Mouse (Mus musculus) MEL-GATA-1-ER (cell line): ENCODE results near the gene Zfp687.

Experiments
- DNase-seq: peaks from one replicate; pipeline ENCODE4 v3.0.0-alpha.2; 2012; ENCODE audit warnings: low read depth; ENCODE audit errors: extremely low read depth

Zfp687 gene

DNA sequence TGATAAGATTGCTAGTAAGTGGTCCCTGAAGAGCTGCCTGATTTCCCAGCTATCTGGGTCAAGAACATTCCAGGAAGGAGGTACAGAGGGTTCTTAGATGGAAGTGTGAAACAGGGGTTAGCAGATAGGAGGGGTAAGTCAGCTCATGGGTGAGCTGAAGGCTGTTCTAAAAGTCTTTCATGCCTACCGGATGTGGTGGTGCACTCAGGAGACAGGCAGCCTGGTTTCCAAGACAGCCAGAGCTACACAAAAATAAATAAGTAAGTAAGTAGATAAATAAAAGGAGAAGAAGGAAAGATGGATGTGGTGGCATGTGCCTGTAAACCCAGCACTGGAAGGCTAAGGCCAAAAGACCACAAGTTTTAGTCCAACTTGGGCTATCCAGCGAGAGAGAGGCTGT lies 3.5 kb upstream of the Zfp687 start:
- no peak for DNase-seq

GRCm38 (mm10) chr3:95016532-95017056 lies 1.3 kb upstream of the Zfp687 start:
- DNase-seq = peak; percentile 58

- DNase-seq = peak; percentile 100
Measured at GRCm38 (mm10) chr3:95015891-95016531, 763 bp upstream of the Zfp687 start.

DNA sequence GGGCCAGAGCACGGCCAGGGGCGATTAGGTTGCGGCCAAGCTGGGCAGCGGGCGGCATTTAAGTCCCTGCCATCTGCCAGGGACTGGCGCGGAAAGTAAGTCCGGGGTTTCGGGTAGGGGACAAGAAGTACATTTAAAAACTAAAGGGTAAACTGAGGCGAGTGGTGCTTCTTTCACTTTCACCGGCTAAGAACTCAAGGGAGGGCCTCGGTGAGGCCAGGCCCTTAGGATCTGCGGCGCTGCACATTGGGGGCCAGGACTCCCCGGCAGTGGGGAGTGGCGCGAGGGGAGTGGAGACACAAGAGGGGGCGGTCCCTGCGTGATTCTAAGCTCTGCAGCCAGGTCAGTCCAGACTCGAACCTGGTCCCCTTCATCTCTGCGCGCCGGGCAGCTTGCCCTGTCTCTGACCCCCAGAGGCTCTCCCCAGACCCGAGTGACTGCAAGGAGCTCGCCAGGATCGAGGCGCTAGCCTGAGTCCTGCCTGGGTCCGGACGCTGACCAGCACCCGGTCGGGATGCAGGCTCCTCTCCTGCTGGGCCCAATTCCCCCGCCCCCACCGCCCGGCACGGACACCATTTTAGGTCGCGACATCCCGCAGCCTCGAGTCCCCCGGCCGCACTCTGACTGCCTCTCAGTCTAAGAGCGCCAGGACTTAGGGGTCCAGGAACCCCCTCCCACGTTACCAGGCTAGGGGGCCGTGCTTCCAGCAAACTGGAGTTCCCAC lies 658 bp downstream of the Zfp687 start:
- peak; percentile 63 for DNase-seq

- DNase-seq = no peak
Measured at GRCm38 (mm10) chr3:95013699-95014427, 1.4 kb downstream of the Zfp687 start.

DNA sequence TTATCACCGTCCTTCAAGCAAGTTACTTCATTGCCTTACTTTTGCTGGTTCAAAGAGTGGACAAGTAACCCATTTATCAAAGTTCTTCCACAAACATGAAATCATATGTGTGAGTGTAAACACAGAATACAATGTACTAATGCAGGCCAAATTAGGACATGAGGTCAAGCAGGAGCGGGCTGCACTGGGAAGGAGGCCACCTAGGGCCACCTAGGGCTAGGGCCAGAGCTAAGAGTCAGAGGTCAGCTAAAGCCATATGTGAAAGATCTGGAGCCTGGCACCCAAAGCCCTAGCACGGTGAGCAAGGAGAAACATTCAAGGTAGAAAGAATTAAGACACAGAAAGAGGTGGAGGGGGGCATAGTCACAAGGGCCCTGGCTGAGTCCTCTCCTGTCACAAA lies 2.3 kb downstream of the Zfp687 start:
- DNase-seq = no peak

- DNase-seq = no peak
Measured at GRCm38 (mm10) chr3:95010396-95010795, 4.9 kb downstream of the Zfp687 start.

- no peak for DNase-seq
Measured at GRCm38 (mm10) chr3:95007706-95008105, 7.5 kb downstream of the Zfp687 start.

- DNase-seq = no peak
Measured at GRCm38 (mm10) chr3:95005651-95006050, 9.6 kb downstream of the Zfp687 start.

- no peak for DNase-seq
Measured at GRCm38 (mm10) chr3:95003273-95003672, 12.0 kb downstream of the Zfp687 start.

DNA sequence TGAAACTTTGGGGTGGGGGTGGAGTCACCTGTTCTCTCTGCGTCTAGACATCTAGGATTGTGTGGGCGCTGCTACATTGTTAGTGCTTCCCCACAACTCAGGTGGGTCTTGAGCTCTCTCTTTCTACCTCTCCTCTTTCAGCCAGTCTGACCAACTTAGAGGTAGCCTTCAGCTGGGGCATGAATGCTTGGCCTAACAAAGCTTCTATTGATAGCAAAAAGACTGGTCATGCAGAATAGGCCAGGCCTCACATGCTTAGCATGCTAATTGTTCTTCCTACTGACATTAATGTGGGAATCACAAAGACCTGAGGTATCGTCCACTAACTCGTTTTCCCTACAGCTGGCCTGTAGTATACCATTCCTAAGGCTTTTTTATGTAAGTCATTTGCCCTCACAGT lies 12.7 kb downstream of the Zfp687 start:
- no peak for DNase-seq

DNA sequence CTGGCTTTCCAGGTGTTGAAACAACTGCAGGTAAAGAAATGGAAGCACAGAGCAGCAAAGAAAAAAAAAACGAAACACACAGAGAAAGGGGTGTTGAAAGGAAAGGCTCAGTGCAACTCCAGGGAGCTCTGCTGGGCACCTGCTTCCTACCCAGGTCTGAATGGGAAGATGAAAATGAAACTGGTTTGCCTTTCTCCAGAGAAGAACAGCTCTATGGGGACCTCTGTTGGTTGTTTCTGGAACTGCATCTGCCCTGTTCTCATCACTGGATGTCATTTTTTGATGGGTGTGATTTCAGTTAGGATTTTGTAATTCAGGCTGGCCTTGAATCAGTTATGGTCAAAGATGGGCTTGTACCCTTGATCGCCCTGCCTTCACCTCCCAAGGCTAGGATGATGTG lies 18.3 kb downstream of the Zfp687 start:
- DNase-seq = peak; percentile 76

GRCm38 (mm10) chr3:94989159-94989761 lies 26.0 kb downstream of the Zfp687 start:
- no peak for DNase-seq

DNA sequence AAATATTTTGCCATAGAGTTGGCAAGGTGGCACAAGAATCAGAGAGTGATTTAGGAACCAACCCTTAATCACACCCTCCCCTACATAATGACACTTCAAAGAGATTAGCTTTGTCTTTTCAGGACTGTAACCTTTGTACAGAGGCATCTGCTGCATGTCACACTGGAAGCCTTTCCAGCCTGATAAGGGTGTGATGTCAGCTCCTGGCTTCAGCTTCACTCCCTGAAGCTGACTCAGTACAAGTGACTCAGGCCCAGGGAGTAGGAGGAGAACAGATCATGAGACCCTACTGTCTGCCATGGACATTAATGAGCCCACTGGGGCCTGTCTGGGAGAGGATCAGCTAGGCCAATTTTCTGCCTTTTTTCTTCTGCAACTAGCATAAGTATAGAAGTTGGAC lies 27.7 kb downstream of the Zfp687 start:
- peak; percentile 81 for DNase-seq

GRCm38 (mm10) chr3:94985513-94985912 lies 29.7 kb downstream of the Zfp687 start:
- no peak for DNase-seq

DNA sequence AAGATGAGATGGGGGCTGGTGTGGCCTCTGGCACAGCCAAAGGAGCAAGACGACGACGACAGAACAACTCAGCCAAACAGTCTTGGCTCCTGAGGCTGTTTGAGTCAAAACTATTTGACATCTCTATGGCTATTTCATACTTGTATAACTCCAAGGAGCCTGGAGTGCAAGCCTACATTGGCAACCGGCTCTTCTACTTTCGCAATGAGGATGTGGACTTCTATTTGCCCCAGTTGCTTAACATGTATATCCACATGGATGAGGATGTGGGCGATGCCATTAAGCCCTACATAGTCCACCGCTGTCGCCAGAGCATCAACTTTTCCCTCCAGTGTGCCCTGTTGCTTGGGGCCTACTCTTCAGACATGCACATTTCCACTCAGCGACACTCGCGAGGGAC lies 30.9 kb downstream of the Zfp687 start:
- DNase-seq = no peak

GRCm38 (mm10) chr3:94974528-94975422 lies 40.5 kb downstream of the Zfp687 start, which contains the start of gene Pi4kb:
Gene Pi4kb (plus strand): TSS chr3:94974731.
- peak; percentile 96 for DNase-seq

GRCm38 (mm10) chr3:94974026-94974527 lies 41.2 kb downstream of the Zfp687 start:
- DNase-seq = no peak

GRCm38 (mm10) chr3:94973620-94974019 lies 41.6 kb downstream of the Zfp687 start:
- no peak for DNase-seq

GRCm38 (mm10) chr3:94972552-94972951 lies 42.7 kb downstream of the Zfp687 start:
- DNase-seq = no peak
